Mouse (Mus musculus) erythroblast, embryonic 14.5 days (primary cell): ENCODE measurements around the gene Sdsl.

Experiments
- GATA1 ChIP-seq: IDR thresholded peaks from 2 replicates; pipeline ENCODE4 v1.6.1; 2012; ENCODE audit warnings: low read length, inconsistent platforms, mixed read lengths
- TAL1 ChIP-seq: IDR thresholded peaks from 3 replicates; pipeline ENCODE4 v1.6.1; 2012; ENCODE audit warnings: low read length, inconsistent platforms, mixed read lengths

DNA sequence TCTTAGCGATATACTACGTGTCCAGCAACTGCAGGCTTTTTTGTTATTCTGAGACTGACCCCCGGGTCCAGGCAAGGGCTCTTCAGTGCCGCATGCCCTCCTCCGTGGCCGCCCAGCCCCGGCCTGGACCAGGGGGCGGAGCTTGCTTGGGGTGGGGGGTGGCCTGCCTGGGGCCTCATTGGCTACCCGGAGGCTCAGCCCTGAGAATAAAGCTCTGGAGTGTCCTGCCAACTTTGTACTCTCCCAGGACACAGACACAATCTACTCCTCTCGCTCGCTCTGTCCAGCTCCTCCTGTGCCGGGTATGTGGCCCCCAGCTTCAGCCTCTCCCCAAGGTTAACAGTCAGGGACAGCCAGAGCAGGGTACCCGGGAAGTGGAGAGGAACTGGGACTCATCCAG is 3.7 kb upstream of the Sdsl start, which contains the start of gene Sds:
- no peak for TF ChIP-seq GATA1
- no peak for TF ChIP-seq TAL1
